Mouse (Mus musculus) forebrain, embryonic 14.5 days (tissue): ENCODE measurements at regions not wholly inside any gene's neighbourhood (a gene's known extent, or its start where the extent isn't known, plus 50 kb on each side); places are given as distances from the start of the nearest gene placed in this dataset.

Experiments
- ATAC-seq: fragments of 200-750 bp; cut with Nextera tagmentation; 2 replicates; pipeline ENCODE4 v1.8.0; 2017; ENCODE audit warnings: mild to moderate bottlenecking, moderate library complexity
- DNase-seq: peaks from one replicate; pipeline ENCODE4 v3.0.0-alpha.2; 2015; ENCODE audit warnings: low spot score
- H3K27ac ChIP-seq: fragments of 300-500 bp; sonication (generic); 2 replicates; pipeline ENCODE4 v1.5.1; 2014; ENCODE audit warnings: low read depth, mild to moderate bottlenecking, control low read depth, low read length, moderate library complexity
- H3K27me3 ChIP-seq: fragments of 300-500 bp; sonication (generic); replicated peaks from 2 replicates; pipeline ENCODE4 v1.6.1; 2014; ENCODE audit warnings: low read length, control low read depth, mixed read lengths; ENCODE audit not compliant: control insufficient read depth, insufficient read depth
- H3K36me3 ChIP-seq: fragments of 300-500 bp; sonication (generic); 2 replicates; pipeline ENCODE4 v1.6.1; 2014; ENCODE audit warnings: low read length, control low read depth; ENCODE audit not compliant: control insufficient read depth, insufficient read depth
- H3K4me1 ChIP-seq: fragments of 300-500 bp; sonication (generic); 2 replicates; pipeline ENCODE4 v1.6.1; 2014; ENCODE audit warnings: antibody characterized with exemption, low read length, control low read depth; ENCODE audit not compliant: control insufficient read depth, insufficient read depth
- H3K4me2 ChIP-seq: fragments of 300-500 bp; sonication (generic); 2 replicates; pipeline ENCODE4 v1.6.1; 2014; ENCODE audit warnings: mild to moderate bottlenecking, control low read depth, low read length
- H3K4me3 ChIP-seq: fragments of 300-500 bp; sonication (generic); 2 replicates; pipeline ENCODE4 v1.5.1; 2014; ENCODE audit warnings: low read depth, low read length, control low read depth
- H3K9ac ChIP-seq: fragments of 300-500 bp; sonication (generic); 2 replicates; pipeline ENCODE4 v1.6.1; 2014; ENCODE audit warnings: mild to moderate bottlenecking, low read length, control low read depth, moderate library complexity
- H3K9me3 ChIP-seq: fragments of 300-500 bp; sonication (generic); replicated peaks from 2 replicates; pipeline ENCODE4 v1.6.1; 2016; ENCODE audit warnings: low read length, control low read depth, mixed read lengths; ENCODE audit not compliant: control insufficient read depth
- WGBS: fragments of 180-500 bp; shearing (Covaris S2); extraction: QIAGEN DNeasy Blood & Tissue Kit; methylation state at CpG from one replicate; pipeline ENCODE4 v1.1.7; 2014; 5-methylcytosine and 5-hydroxymethylcytosine counted together

GRCm38 (mm10) chr12:29179405-29179804 is 348.8 kb upstream of the Myt1l start:
- Histone ChIP-seq H3K9me3 (no peaks in the 10 kb centered on the region), H3K4me1 (peaks cover 13% of the 10 kb centered on the region), H3K9ac (no peak overlapping the region), H3K36me3 (no peaks in the 10 kb centered on the region), H3K4me2 (no peak overlapping the region), H3K27ac (no peak overlapping the region), H3K4me3 (no peak overlapping the region), H3K27me3 (no peaks in the 10 kb centered on the region)
- 13% methylated on average over 2 of the region's 2 CpGs for WGBS
- ATAC-seq (no peak), DNase-seq (peak; percentile 56)

GRCm38 (mm10) chr12:29180576-29180975 is 347.6 kb upstream of the Myt1l start:
- no peak overlapping the region for H3K4me3 ChIP-seq
- no peak overlapping the region for H3K27ac ChIP-seq
- H3K4me2 ChIP-seq, result no peak overlapping the region
- 79% methylated on average over 1 of the region's 1 CpGs for WGBS
- no peak for ATAC-seq
- H3K4me1 ChIP-seq, result peaks cover 9% of the 10 kb centered on the region
- no peaks in the 10 kb centered on the region for H3K36me3 ChIP-seq
- no peaks in the 10 kb centered on the region for H3K27me3 ChIP-seq
- DNase-seq, result no peak
- H3K9ac ChIP-seq, result no peak overlapping the region
- no peaks in the 10 kb centered on the region for H3K9me3 ChIP-seq

- DNase-seq (peak; percentile 29), ATAC-seq (no peak)
- Histone ChIP-seq H3K4me1 (peaks cover 4% of the 10 kb centered on the region; the same call in 1 of the 2 replicates), H3K27ac (no peak overlapping the region), H3K4me3 (no peak overlapping the region), H3K9me3 (no peaks in the 10 kb centered on the region), H3K4me2 (no peak overlapping the region), H3K27me3 (no peaks in the 10 kb centered on the region), H3K9ac (no peak overlapping the region), H3K36me3 (no peaks in the 10 kb centered on the region)
- whole genome bisulfite sequencing, result 17% methylated on average over 4 of the region's 4 CpGs
Measured at GRCm38 (mm10) chr12:29187619-29188018, 340.6 kb upstream of the Myt1l start.

- Histone ChIP-seq H3K9ac (no peak overlapping the region), H3K4me1 (peaks cover 4% of the 10 kb centered on the region; the same call in 1 of the 2 replicates), H3K27me3 (no peaks in the 10 kb centered on the region), H3K4me2 (no peak overlapping the region), H3K27ac (no peak overlapping the region), H3K4me3 (no peak overlapping the region), H3K9me3 (no peaks in the 10 kb centered on the region), H3K36me3 (no peaks in the 10 kb centered on the region)
- WGBS, result over 99% methylated on average over 3 of the region's 3 CpGs
- DNase-seq (no peak), ATAC-seq (no peak)
Measured at GRCm38 (mm10) chr12:29192391-29192790, 335.8 kb upstream of the Myt1l start.

- ATAC-seq (no peak), DNase-seq (no peak)
- Histone ChIP-seq H3K9ac (no peak overlapping the region), H3K4me3 (no peak overlapping the region), H3K4me2 (no peak overlapping the region), H3K4me1 (no peaks in the 10 kb centered on the region), H3K27me3 (no peaks in the 10 kb centered on the region), H3K36me3 (no peaks in the 10 kb centered on the region), H3K9me3 (no peaks in the 10 kb centered on the region), H3K27ac (no peak overlapping the region)
- 83% methylated on average over 3 of the region's 3 CpGs for WGBS
Measured at GRCm38 (mm10) chr12:29211946-29212345, 316.2 kb upstream of the Myt1l start.

GRCm38 (mm10) chr12:29213625-29214024 is 314.6 kb upstream of the Myt1l start:
- Histone ChIP-seq H3K4me1 (no peaks in the 10 kb centered on the region), H3K4me2 (no peak overlapping the region), H3K36me3 (no peaks in the 10 kb centered on the region), H3K9me3 (no peaks in the 10 kb centered on the region), H3K27ac (no peak overlapping the region), H3K9ac (no peak overlapping the region), H3K27me3 (no peaks in the 10 kb centered on the region), H3K4me3 (no peak overlapping the region)
- DNase-seq (peak; percentile 15), ATAC-seq (peak; percentile 42; the same call in 1 of the 2 replicates)
- WGBS, result 81% methylated on average over 1 of the region's 1 CpGs

- no peak overlapping the region for H3K27ac ChIP-seq
- H3K27me3 ChIP-seq, result no peaks in the 10 kb centered on the region
- DNase-seq, result peak; percentile 51
- H3K36me3 ChIP-seq, result no peaks in the 10 kb centered on the region
- no peaks in the 10 kb centered on the region for H3K4me1 ChIP-seq
- no peak overlapping the region for H3K4me2 ChIP-seq
- no peak overlapping the region for H3K4me3 ChIP-seq
- H3K9me3 ChIP-seq, result no peaks in the 10 kb centered on the region
- no peak overlapping the region for H3K9ac ChIP-seq
- 0 out of 2 replicates have a peak, but pooled peaks have one; percentile 42 for ATAC-seq
- WGBS, result 57% methylated on average over 6 of the region's 6 CpGs
Measured at GRCm38 (mm10) chr12:29222099-29222498, 306.1 kb upstream of the Myt1l start.

GRCm38 (mm10) chr12:29226001-29226400 is 302.2 kb upstream of the Myt1l start:
- 38% methylated on average over 1 of the region's 1 CpGs for WGBS
- H3K4me1 ChIP-seq, result no peaks in the 10 kb centered on the region

GRCm38 (mm10) chr12:29232492-29233447 is 295.4 kb upstream of the Myt1l start:
- H3K4me1 ChIP-seq, result peaks cover 12% of the 10 kb centered on the region
- H3K4me3 ChIP-seq, result no peak overlapping the region
- H3K9ac ChIP-seq, result peak overlapping the region; percentile 43; the same call in 1 of the 2 replicates
- peak; percentile 68 for ATAC-seq
- peak overlapping the region; percentile 33 for H3K4me2 ChIP-seq
- H3K27ac ChIP-seq, result peak overlapping the region; percentile 72
- 15% methylated on average over 16 of the region's 16 CpGs for WGBS
- no peaks in the 10 kb centered on the region for H3K9me3 ChIP-seq
- H3K27me3 ChIP-seq, result no peaks in the 10 kb centered on the region
- DNase-seq, result peak; percentile 50
- no peaks in the 10 kb centered on the region for H3K36me3 ChIP-seq

More at GRCm38 (mm10) chr12:29226001-29226400, 302.2 kb upstream of the Myt1l start:
- ATAC-seq (no peak), DNase-seq (no peak)
- no peak overlapping the region for H3K9ac ChIP-seq
- no peaks in the 10 kb centered on the region for H3K27me3 ChIP-seq
- no peaks in the 10 kb centered on the region for H3K9me3 ChIP-seq
- H3K4me3 ChIP-seq, result no peak overlapping the region
- H3K36me3 ChIP-seq, result no peaks in the 10 kb centered on the region
- no peak overlapping the region for H3K27ac ChIP-seq
- H3K4me2 ChIP-seq, result no peak overlapping the region
